In genomic region chr3:27686732-27687491, GRCm38 (mm10) we compare ENCODE assay signal across 10 mouse cellular contexts. TPM values are rescaled to one million over a fixed set of nuclear protein-coding genes. Genes with fewer than 3 reads are reported as not detected.
DNase-seq lines count a peak whose midpoint lies in the region; ATAC-seq and TF ChIP-seq lines count a peak whose summit lies in the region.
"Had no signal": no experiment of that assay in that cellular context is flagged by ENCODE, and none has a peak within 500 bp of the region (broad histone marks: within the 10 kb centered on the region; RNA-seq: fewer than 3 reads in every experiment).

No protein-coding gene starts in this region.

- no peaks in the 10 kb centered on the region; the same call in 1 of the 2 replicates for H3K9me3 ChIP-seq in hindbrain, embryonic 13.5 days
- 0 out of 2 replicates have a peak, but pooled peaks cover 3% of the 10 kb centered on the region for H3K9me3 ChIP-seq in hindbrain, embryonic 10.5 days
- H3K9me3 ChIP-seq in lung, embryonic 14.5 days (ENCODE audit: low read depth, low read length): no peaks in the 10 kb centered on the region
- H3K9me3 ChIP-seq: G1E had no signal

- no peak overlapping the region for H3K9ac ChIP-seq in hindbrain, embryonic 13.5 days
- H3K9ac ChIP-seq in lung, embryonic 14.5 days: no peak overlapping the region

- no peaks in the 10 kb centered on the region for H3K36me3 ChIP-seq in hindbrain, embryonic 13.5 days
- peaks cover 7% of the 10 kb centered on the region; the same call in 1 of the 2 replicates for H3K36me3 ChIP-seq in hindbrain, embryonic 10.5 days
- peaks cover 6% of the 10 kb centered on the region; the same call in 1 of the 2 replicates for H3K36me3 ChIP-seq in lung, embryonic 14.5 days (ENCODE audit: insufficient read depth)
- H3K36me3 ChIP-seq: G1E had no signal

- H3K27ac ChIP-seq in hindbrain, embryonic 13.5 days: peak overlapping the region; percentile 30; the same call in 1 of the 2 replicates
- H3K27ac ChIP-seq in hindbrain, embryonic 10.5 days: no peak overlapping the region
- H3K27ac ChIP-seq in lung, embryonic 14.5 days (ENCODE audit: low read depth): peak overlapping the region; percentile 44

- no peaks in the 10 kb centered on the region for H3K27me3 ChIP-seq in hindbrain, embryonic 13.5 days
- H3K27me3 ChIP-seq in hindbrain, embryonic 10.5 days (ENCODE audit: insufficient read depth, poor library complexity, severe bottlenecking): no peaks in the 10 kb centered on the region
- no peaks in the 10 kb centered on the region for H3K27me3 ChIP-seq in lung, embryonic 14.5 days (ENCODE audit: insufficient read depth, low read length)

- DNase-seq in cerebellum, postnatal 10 days: peak; percentile 35 to 48
- DNase-seq in cerebellum, adult 11 months: no peak
- DNase-seq in hindbrain, embryonic 10.5 days (ENCODE audit: low spot score): no peak
- DNase-seq in lung, embryonic 14.5 days: peak; percentile 93
- no peak for DNase-seq in lung, postnatal 25 days (ENCODE audit: low spot score)
- DNase-seq in lung, postnatal 36 days: peak; percentile 61
- DNase-seq in right cerebral cortex, postnatal 4 days: no peak

- no peak for ATAC-seq in hindbrain, embryonic 13.5 days (ENCODE audit: low FRiP score)
- peak; percentile 18; the same call in 1 of the 2 replicates for ATAC-seq in lung, embryonic 14.5 days (ENCODE audit: insufficient read depth)
- ATAC-seq: inflammation-experienced regulatory T-cells, adult 6 months had no signal

- no peak overlapping the region for H3K4me3 ChIP-seq in hindbrain, embryonic 13.5 days
- H3K4me3 ChIP-seq in hindbrain, embryonic 10.5 days: no peak overlapping the region
- no peak overlapping the region for H3K4me3 ChIP-seq in lung, embryonic 14.5 days (ENCODE audit: low read depth, low read length)

- TF ChIP-seq CTCF in lung, embryonic 14.5 days (IDR thresholded peaks at IDR 0.05; ENCODE audit: low read depth): no peak

- H3K4me1 ChIP-seq in hindbrain, embryonic 13.5 days (replicated peaks): peaks cover 13% of the 10 kb centered on the region
- peaks cover 15% of the 10 kb centered on the region; the same call in 1 of the 2 replicates for H3K4me1 ChIP-seq in hindbrain, embryonic 10.5 days (replicated peaks)
- H3K4me1 ChIP-seq in lung, embryonic 14.5 days (ENCODE audit: insufficient read depth): peaks cover 44% of the 10 kb centered on the region

- 80% methylated on average over 19 of the region's 19 CpGs for WGBS in hindbrain, embryonic 13.5 days
- 92% methylated on average over 19 of the region's 19 CpGs for WGBS in hindbrain, embryonic 10.5 days
- WGBS in lung, embryonic 14.5 days: 50% methylated on average over 19 of the region's 19 CpGs

- H3K4me2 ChIP-seq in hindbrain, embryonic 13.5 days: no peak overlapping the region
- no peak overlapping the region for H3K4me2 ChIP-seq in lung, embryonic 14.5 days

RNA-seq across cellular contexts. Expression of gene Fndc3b, which starts 24.2 kb away (rescaled TPM):
- polyA plus RNA-seq in hindbrain, embryonic 13.5 days (2015; fragmentation: Nextera tagmentation; extraction: Ambion mirVana): 9.5 and 10.9 TPM in 2 replicates
- polyA plus RNA-seq in hindbrain, embryonic 10.5 days (2016; fragmentation: Nextera tagmentation; extraction: Ambion mirVana): 9.4 and 11.2 TPM in 2 replicates
- polyA plus RNA-seq in lung, embryonic 14.5 days (2014; fragmentation: Nextera tagmentation; extraction: Ambion mirVana): 35.7 and 37.1 TPM in 2 replicates
- polyA plus RNA-seq: G1E had no signal

Comparison
In these comparisons a context has a peak if more than half of its experiments do, and no peak if none do; other contexts are left out.
1. DNase-seq: peak in cerebellum, postnatal 10 days (2 of 2), lung, embryonic 14.5 days (single experiment) and lung, postnatal 36 days (single experiment); none in cerebellum, adult 11 months (single experiment), hindbrain, embryonic 10.5 days (single experiment), lung, postnatal 25 days (single experiment) and right cerebral cortex, postnatal 4 days (single experiment).